Mouse (Mus musculus) spleen, adult 12 weeks (tissue): ENCODE measurements around the gene Pla2g16.

Source experiments
- DNase-seq: peaks from one replicate; pipeline ENCODE4 v3.0.0; 2022; ENCODE audit warnings: low spot score

Gene Pla2g16

DNA sequence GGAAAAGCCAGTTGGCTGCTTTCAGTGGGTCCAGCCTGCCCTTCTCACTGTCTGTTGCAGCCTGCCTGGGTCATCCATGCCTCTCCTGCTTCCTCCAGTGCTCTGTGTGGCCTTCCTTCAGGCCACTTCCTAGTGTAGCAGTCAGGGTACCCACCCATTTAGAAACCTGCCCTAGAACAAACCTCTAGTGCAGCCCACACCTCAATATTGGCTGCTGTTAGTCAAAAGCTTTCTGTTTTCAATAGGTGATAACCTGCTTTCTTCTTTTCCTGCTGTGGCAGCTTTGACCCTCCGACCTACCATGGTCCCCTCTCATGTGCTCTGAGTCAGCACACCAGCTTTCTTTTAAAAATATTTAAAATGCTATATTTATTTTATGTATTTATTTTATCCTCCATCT, 7.2 kb downstream of the Pla2g16 start:
- no peak for DNase-seq

DNA sequence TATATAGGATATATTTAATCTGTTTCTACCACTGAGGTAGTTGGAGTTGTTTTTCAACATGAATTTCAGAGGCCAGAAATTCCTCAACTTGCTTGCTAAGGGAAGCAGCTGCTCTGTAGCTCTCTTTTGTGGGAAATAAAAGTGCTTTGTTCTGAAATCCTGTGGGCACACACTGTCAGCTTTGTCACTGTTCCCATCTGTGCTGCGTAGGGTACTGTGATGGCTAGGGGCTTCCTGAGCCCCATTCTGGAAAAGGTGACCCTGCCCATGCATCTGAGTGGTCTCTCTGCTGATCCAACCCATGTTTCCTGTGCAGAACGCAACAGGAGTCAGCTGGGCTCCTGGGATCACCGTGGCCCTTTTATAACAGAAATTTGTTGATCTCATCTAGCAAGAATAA, 9.6 kb downstream of the Pla2g16 start:
- DNase-seq, result no peak

DNA sequence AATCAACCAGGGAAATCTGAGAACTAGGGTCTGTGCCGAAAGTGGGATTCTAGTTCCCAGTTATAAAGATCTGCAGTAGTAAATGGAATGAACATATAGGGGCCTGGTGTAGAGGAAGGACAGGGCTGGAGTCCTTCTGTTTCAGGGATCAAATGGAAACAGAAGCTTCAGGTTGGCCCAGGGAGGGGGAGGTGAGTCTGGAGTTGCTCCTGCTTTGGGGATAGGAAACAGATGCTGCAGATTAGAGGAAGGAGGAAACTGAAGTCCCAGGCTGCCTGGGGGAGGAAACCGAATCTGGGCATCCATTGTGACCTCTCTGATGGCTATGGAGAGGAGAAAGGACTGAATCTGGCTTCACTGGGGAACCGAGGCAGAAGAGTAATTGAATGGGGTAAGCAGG, 11.1 kb downstream of the Pla2g16 start:
- no peak for DNase-seq

DNA sequence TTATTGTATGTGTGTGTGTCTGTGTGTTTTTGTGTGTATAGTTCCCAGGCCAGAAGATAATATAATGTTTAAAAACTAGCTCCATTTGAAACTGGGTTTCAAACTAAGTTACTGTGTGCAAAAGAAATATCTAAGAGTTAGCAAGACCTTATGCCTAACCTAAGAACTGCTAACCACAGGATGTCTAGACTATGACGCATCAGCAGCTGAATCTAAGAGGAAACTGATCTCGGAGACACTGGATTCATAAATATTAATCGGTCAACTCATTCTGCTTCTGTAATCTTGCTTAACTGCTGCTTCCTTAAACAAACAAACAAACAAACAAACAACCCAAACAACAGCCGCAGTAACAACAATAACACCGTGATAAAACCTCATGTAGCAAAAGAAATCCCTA, 12.4 kb downstream of the Pla2g16 start:
- no peak for DNase-seq

DNA sequence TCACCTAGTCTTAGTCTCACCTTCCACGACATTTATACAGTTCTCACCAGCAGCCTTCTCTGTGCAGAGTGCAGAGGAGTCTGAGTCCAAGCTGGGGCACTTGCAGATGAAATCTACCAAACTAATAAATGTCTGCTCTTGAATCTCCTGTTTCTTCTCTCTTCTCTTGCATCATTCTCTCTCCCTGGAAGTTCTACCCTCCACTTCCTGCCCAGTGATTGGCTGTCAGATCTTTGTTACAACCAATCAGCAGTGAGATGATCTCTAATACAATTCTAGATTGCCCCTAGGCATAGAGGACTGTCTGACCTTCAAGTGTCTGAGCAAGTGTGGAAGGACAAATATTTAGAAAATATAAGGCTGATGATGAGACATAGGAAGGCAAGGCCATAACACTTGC, 18.9 kb downstream of the Pla2g16 start:
- no peak for DNase-seq

DNA sequence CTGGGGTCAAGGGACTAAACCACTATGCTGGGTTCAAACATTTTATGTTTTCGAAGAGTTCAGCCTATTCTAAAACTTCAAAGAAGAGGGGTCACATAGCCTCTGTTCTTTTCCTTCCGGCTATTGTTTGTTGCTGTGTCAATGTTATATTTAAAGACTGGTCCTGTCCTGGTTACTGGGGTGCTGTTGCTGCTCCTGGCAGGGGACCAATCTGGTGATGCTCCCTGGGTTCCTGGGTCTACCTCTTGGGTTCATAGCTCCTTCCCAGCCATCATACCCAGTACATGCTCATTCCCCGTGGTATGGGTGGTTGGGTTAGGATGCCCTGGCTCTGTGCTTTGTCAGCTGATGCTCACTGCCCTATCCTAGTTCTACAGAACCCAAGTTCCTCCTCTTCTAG, 20.5 kb downstream of the Pla2g16 start:
- DNase-seq, result no peak

DNA sequence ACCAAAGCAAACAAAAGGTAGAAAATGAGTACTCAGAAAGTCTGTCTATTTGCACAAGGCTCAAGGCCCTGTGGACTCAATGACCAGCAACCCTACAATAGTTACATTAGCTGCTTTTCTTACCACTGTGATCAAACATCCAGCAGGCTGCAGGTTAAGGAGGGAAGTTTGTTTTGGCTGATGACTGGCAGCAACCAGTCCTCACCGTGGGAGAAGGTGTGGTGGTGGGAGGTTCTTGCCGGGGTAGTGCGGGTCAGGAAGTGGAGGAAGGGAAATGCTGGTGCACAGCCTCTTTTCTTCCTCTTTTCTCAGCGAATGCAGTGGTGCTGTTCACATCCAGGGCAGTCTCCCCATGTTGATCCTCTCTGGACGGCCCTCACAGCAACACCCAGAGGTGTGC, 23.8 kb downstream of the Pla2g16 start:
- DNase-seq, result no peak

DNA sequence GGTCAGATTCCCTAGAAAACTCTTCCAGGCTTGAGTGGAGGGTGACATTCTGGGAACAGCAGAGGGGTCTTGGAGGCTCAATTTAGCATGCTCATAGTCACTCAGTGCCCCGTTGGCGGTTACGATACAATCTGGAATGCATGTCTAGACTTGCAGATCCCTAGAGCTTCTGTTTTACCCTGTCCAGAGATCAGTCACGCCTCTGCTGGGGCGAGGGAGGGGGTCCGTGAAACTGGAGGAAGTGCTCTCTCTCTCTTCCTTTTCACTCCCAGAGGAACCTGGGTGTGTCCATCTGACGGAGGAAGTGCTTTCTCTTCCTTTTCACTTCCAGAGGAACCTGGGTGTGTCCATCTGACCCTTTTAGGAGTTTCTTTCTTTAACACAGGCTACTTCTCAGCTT, 25.8 kb downstream of the Pla2g16 start:
- no peak for DNase-seq

DNA sequence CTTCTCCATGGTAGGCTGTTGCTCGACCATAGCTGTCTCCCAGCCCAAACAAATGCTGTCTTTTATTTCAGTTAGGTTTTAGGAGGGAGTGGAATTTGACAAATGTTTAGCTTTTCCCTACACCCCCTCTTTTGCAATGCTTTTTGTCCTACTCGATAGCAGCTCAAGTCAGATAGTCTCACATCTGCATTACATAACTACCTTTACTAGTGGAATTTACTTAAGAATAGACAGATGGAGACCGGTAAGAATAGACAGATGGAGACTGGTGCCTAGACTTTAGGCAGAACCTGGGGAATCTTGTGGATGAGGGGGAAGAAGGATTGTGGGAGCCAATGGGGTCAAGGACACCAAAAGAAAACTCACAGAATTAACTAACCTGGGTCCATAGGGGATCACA, 26.3 kb downstream of the Pla2g16 start:
- DNase-seq, result no peak

DNA sequence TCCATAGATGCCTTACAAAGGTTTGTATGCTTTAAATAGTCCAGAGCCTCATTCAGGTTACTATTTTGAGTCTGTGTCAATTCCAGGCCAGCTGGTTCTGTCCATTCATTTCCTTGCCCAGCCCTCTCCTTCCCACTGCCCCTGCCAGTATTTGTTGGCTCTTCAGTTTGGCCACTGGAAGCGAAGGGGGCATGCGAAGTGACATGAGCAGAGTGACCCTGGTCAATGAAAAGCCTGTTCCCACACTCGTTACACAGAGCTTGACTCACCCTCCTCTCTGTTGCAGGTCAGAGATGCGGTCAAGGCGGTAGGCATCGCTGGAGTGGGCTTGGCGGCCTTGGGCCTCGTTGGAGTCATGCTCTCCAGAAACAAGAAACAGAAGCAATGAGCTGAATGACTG, 28.0 kb downstream of the Pla2g16 start:
- no peak for DNase-seq

DNA sequence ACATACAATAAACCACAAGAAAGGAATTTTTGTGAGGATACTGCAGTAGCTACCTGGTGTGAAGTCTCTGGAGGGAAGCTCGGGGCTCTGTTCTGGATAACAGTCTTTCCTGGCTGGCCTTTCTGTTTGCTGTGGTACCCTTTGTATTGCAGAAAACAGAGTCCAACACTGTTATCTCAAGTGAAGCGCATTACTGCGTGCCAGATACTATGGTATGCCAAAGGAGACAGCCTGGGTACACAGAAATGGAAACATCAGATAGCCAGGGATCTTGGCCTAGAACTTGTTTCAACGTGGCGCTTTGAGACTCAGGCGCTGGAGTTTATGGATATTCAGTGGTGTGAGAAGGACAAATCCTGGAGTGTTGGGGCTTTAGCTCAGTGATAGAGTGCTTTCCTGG, 28.5 kb downstream of the Pla2g16 start:
- DNase-seq, result no peak

DNA sequence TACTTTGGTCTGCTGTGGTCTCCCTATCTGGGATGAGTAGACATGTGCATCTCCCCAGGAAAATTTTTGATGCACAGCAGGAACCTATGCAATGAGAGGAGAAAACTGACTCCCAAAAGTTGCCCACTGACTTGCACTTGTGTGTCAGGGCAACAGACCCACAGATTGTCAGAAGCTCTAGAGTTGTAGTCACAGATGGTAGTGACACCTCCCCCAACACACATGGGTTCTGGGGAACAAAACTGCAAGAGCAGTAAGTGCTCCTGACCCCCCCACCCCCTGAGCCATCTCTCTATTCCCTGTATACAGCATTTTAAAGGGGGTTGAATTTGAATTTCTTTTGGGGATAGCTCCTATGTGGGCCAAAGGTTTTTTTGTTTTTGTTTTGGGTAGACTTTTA, 33.5 kb downstream of the Pla2g16 start:
- no peak for DNase-seq

DNA sequence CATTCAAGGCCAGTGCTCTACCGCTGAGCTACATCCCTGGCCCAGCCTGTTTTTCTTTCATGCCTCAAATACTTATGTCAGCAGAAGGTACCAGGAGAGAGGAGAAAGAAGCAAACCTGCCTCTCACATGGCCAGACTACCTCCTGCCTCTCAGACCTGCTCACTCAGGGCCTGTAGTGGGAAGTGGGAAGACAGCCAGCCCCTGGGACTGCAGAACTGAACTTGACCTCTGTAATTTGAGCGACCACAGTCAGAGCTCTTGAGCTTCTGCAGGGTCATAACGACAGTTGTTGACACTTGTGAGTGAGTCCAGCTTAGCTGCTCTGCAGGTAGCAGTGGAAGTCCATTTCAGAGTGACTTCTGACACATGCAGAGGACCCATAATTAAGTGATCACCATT, 34.8 kb downstream of the Pla2g16 start:
- DNase-seq, result no peak

DNA sequence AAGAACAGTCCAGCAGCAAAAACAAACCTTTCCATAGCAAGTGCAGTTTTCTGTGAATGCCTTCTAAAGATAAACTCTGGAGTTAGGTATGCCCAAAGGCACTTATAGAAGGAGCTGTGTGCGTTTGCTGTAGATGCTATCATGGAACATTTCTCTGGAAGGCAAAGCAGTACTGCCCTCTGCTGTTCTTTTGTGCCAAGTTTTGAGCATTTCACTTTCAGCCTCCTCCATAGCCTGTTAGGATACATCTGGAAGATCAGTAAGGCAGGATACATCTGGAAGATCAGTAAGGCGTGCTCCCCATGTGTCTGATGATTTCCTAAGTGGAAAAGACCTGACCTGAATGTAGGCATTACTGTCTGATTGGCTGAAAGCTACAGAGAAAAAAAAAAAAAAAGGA, 38.3 kb downstream of the Pla2g16 start:
- DNase-seq, result no peak

DNA sequence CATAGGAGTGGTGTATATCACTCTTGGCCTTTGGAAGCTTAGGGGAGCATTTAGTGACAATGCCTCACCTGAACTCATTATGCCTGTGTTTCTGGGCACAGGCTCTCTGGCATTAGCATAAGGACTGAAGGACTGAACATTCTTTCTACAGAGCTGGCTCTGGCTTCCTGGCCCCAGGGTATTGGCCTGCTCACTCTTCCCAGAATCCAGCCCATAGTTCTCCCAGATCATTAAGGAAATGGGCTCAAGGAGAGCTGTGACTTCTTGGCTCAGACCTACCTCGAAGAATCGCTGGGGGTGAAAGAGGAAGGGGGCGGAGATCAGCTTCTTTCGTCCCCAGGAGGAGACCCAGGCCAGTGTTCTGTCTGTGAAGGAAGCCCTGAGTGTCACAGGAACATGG, 41.2 kb downstream of the Pla2g16 start:
- DNase-seq, result no peak

DNA sequence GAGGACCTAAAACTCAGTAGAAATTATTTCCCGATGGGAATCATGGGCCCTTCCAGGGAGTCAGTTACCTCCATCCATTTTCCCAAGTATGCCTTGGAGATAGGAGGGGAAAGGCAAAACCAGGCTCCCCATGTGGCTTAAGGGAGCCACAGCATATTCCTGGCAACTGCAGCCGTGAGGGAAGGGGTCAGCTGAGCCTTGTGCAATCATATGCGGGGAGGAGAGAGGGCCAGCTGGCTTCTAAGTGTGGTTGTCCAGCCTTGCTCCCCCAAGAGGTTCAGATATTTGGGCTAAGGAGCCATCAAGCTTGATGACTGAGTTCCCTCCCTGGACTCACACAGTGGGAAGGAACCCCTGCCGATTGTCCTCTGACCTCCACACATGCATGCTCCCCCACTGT, 44.3 kb downstream of the Pla2g16 start:
- no peak for DNase-seq

DNA sequence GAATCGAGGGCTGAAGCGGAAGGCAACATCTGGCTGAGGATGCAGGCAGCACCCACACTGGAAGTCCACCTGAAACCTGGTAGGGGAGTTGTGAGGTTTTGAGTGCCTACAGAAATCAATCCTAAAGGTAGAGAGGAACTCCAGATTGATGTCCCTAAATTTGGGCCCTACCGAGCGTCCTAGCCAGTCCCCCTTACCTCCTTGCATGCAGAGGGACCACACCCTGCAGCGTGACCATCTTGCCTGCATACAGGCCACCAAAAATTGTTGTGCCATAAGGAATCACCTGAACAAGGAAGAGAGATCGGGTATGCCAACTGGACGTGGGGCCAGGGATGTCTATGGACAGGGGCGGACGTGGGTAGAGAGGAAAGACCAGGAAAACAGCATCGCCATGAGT, 46.8 kb downstream of the Pla2g16 start:
- no peak for DNase-seq

DNA sequence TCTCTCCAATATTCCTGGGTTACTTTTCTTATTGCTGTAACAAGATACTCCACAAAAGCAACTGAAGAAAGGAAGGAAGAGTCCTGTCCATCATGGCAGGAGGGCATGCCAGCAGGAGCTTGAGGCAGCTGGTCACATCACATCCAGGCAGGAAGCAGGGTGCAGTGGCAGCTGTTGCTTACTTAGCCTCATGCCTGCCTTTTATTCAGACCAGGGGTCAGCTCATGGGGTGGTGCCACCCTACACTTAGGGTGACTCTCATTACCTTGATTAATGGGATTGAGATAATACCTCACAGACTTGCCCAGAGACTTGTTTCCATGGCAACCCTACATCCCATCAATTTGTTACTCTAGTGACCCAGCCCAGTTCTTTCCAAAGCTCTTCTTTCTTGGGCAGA, 47.8 kb downstream of the Pla2g16 start:
- DNase-seq, result no peak

DNA sequence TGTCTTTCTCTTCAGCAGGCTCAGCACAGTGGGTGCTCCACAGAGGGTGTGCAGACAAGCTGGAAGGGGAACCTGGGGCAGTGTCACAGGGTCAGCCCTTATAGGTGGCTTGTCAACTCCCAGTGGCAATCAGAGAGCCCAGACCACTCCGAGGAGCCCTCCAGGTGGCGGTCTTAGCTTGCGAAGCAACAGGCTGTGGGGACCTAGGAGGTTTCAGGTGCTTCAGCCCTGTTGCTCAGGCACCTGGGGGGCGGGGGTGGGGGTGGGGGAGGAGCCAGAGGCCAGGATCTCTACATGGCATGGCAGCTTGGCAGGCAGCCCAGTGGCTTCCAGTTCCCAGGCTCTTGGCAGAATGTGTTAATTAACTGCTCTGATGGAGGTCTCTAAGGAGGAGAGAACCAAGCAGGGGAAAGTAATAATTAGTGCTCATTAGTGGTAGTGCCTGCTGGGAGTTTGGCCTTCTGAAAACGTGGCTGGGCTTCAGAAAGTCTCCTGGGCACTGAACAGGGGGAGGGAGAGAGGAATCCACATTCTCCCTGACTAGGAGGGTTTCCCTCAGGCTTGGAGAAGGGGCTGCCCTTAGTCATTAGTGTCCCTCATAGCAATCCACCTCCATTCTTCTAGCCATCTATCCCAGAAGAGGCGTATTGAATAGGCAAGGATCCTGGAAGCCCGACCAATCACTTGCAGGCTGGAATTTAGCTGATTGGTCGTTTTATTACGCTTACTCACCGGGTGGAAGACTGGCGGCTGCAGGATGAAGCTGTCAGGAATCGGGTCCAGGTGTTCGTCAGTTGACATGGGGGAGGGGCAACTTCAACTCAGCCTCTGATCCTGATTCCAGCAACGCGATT, 48.9 kb downstream of the Pla2g16 start:
- no peak for DNase-seq

DNA sequence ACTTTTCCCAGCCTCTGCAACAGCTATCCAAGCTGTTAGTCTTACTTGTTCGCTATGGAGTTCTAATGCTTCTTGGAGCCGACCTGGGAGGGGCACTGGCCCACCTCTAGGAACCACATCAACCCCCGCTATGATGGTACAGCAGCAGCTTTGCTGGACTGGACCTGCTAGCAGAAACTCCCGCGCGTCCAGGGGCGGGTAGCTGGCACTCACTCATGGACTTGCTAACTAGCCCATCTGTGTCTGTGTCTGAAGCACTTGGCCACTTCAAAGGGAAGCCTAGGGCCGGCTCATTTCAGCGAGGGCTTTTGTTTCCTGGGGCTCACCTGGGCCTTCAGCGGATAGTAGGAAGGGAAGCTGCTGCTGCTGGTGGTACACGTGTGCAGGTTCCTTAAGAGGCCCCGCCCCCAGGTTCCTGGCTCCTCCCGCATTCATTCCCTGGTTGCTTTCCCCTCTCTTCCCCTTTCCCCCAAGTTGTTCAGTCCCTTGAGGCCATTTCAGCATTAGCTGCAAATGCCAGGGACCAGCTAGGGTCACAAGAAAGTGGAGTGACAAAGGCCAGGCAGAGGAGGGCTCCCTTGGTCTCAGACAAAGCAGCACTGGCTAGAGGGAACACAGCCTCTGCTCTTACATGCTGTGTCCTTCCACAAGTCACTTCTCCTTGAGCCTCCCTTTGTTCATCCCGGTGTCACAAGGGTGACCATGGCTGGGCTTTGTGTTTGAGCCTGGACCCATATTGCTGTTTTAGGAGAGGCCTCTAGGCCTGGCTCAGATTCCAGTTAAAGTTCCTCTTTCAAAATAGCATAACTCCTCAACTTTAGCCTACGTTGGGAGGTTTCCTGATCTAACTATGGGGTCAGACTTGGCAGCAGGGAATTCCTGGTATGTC, 49.8 kb downstream of the Pla2g16 start, which contains the start of gene Lgals12:
Lgals12 (minus strand) TSS at position 393 of the 889 bp plus-strand sequence.
- no peak for DNase-seq

DNA sequence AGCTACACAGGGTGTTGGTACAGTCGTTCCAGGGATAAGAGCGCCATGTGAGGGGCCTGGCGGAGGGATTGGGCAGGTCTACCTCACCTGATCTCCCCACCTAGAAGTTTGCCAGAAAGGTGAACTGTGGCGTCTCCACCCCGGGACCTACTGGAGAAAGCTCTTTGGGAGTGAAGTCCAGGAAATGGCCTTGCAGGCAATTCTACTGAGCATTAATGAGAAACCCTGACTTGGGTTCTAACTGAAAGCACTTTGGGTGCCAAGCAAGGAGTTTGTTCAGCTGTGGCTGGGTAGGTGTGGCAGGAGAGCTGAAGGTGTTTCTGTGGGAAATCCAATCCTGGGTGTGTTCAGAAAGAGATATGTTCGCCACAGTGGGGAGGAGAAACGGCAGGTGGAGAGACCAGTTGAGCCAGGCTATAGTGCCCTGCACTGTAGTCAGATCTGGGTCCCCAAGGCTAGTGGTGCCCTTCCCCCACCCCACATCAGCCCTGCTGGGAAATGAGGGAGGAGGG, 50.5 kb downstream of the Pla2g16 start:
- no peak for DNase-seq

DNA sequence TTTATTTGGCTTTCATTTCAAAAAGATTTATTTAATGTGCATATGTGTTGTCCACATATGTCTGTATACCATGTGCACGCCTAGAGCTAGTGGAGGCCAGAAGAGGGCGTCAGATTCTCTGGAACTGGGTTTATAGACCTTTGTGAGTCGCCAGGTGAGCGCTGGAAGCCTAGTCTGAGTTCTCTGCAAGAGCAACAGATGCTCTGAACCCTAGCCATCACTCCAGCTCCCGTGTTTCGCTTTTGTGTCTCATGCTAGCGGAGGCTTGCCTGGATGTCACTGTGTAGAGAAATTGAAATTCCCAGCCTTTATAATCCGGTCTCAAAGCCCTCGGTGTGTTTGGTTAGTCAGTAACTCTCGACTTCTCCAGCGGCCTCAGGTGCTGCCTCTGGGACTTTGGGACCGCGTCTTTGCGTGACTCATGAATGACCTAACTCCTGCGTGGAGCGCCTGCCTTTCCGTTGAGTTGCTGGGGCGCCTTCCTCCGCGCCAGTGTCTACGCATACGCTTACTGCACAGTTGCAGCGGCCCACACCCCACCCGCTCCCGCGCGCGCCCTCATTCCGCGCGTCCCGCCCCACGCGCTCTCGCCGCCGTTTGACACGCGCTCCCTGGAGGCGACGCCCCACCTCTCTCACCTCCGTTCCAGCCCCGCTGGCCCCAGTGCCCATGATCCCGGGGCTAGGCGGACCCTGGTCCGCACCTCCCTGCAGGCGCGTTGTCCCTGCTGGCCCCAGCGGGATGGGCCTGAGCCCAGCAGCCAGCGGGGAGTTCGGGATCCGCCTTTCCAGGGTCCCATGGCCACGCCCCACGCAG, 54.9 kb downstream of the Pla2g16 start, which contains the start of gene Hrasls5:
Hrasls5 (plus strand) TSS at position 600 of the 816 bp plus-strand sequence.
- no peak for DNase-seq
